Mouse (Mus musculus) C2C12 (cell line): ENCODE data around the gene Gm5868. TPM values are rescaled to one million over a fixed set of nuclear protein-coding genes. Genes with fewer than 3 reads are reported as not detected.

Experiments
- H3K27me3 ChIP-seq: one replicate; pipeline ENCODE4 v1.6.1; 2011; ENCODE audit not compliant: control insufficient read depth, insufficient read depth, insufficient read length
- H3K36me3 ChIP-seq: one replicate; pipeline ENCODE4 v1.6.1; 2011; ENCODE audit not compliant: control insufficient read depth, insufficient read depth
- H3K4me3 ChIP-seq: one replicate; pipeline ENCODE4 v1.5.1; 2011; ENCODE audit warnings: mild to moderate bottlenecking, control low read depth; ENCODE audit not compliant: poor library complexity, insufficient read depth, severe bottlenecking
- H3K79me2 ChIP-seq: one replicate; pipeline ENCODE4 v1.6.1; 2011; ENCODE audit not compliant: control insufficient read depth, insufficient read depth
- H3K79me3 ChIP-seq: one replicate; pipeline ENCODE4 v1.6.1; 2011; ENCODE audit warnings: low read depth, control low read depth
- H3ac ChIP-seq: one replicate; pipeline ENCODE3; 2011; ENCODE audit warnings: low read depth; ENCODE audit not compliant: control insufficient read depth, insufficient read length
- CTCF ChIP-seq: IDR thresholded peaks from one replicate; pipeline ENCODE4 v1.5.1; 2011; ENCODE audit not compliant: control insufficient read depth, insufficient read depth, insufficient read length
- FOSL1 ChIP-seq: IDR thresholded peaks from one replicate; pipeline ENCODE4 v1.8.0; 2011; ENCODE audit warnings: mild to moderate bottlenecking, low read length; ENCODE audit not compliant: poor library complexity, insufficient read depth, severe bottlenecking
- USF1 ChIP-seq: IDR thresholded peaks from one replicate; pipeline ENCODE4 v1.6.1; 2011; ENCODE audit warnings: low read depth, mild to moderate bottlenecking, control low read depth, moderate library complexity
- polyA plus RNA-seq: library from polyadenylated mRNA; unstranded; fragments of >200 nt; fragmentation: generic; extraction: Trizol; gene quantifications from one replicate; pipeline ENCODE4 v1.2.1, GENCODE M21; 2012; ENCODE audit warnings: missing spikeins

Gene Gm5868
- polyA plus RNA-seq, 1 experiment: not detected

DNA sequence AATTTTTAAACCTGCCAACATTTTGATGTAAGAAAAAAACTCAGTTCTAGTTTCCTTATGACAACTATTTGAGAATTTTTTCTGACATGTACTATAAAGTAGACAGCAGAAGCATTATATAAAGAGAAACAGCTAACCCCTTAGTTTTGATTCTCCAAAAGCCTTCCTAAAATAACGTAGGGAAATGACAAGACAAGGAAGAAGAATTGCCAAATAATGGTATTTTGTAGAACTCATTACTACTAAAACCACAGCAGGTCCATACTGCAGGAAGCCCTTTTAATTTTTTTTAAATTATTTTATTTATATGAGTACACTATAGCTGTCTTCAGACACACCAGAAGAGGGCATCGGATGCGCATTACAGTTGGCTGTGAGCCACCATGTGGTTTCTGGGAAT, 36.1 kb downstream of the Gm5868 start:
- H3ac ChIP-seq: no peak overlapping the region
- H3K36me3 ChIP-seq: peaks cover 66% of the 10 kb centered on the region
- peaks cover 11% of the 10 kb centered on the region for H3K79me2 ChIP-seq
- TF ChIP-seq FOSL1: no peak
- TF ChIP-seq USF1: no peak
- no peak for TF ChIP-seq CTCF
- no peaks in the 10 kb centered on the region for H3K27me3 ChIP-seq
- peaks cover 2% of the 10 kb centered on the region for H3K79me3 ChIP-seq
- no peak overlapping the region for H3K4me3 ChIP-seq

Other genes with a start within 250 kb of the Gm5868 start
- 0.02 TPM for gene Corin, start 83.1 kb downstream of the Gm5868 start, polyA plus RNA-seq
- gene Nfxl1, start 27.9 kb downstream of the Gm5868 start, polyA plus RNA-seq: 7.0 TPM
- not detected for gene Zar1, start 6.3 kb downstream of the Gm5868 start, polyA plus RNA-seq
- gene Cnga1, start 56.7 kb upstream of the Gm5868 start, polyA plus RNA-seq: not detected
- gene Nipal1, start 60.2 kb upstream of the Gm5868 start, polyA plus RNA-seq: 0.50 TPM
- gene Txk, start 165.2 kb upstream of the Gm5868 start, polyA plus RNA-seq: 0.04 TPM